Mouse (Mus musculus) CH12F3 (cell line): Measurements from ENCODE around the gene Chuk.

Source experiments
- in situ Hi-C: fragments of 300-500 bp; cut with MboI; formaldehyde crosslinking; loops from 2 replicates; pipeline ENCODE4 v1.14.3; 2020; ENCODE audit warnings: low sequenced_read_pairs

Chuk gene

GRCm38 (mm10) chr19:44107661-44108521 lies 611 bp upstream of the Chuk start:
- in situ Hi-C loops, result no loop called here

DNA sequence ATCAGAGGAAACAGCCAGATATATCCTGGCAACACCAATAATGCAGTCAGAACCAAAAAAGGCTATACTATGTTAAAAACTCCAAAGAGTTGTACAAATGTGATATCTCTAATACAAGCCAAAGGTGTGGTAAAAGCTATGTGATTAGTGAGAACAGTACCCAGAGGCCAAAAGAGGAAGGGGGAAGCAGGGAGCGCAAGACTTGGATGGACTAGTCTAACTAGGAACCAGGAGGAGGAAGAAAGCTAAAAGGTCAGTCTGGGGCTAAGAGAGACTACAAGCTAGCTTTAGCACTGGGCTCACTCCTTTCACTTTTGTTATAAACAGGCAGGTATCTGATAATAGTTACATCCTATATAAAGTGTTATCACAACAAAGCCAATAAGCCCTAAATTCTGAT lies 2.9 kb downstream of the Chuk start:
- in situ Hi-C loops, result no loop called here

GRCm38 (mm10) chr19:44103001-44103400 lies 4.3 kb downstream of the Chuk start:
- in situ Hi-C loops, result no loop called here

GRCm38 (mm10) chr19:44100840-44101239 lies 6.4 kb downstream of the Chuk start:
- in situ Hi-C loops, result no loop called here

- in situ Hi-C loops, result no loop called here
Measured at GRCm38 (mm10) chr19:44086278-44086677, 21.0 kb downstream of the Chuk start.

DNA sequence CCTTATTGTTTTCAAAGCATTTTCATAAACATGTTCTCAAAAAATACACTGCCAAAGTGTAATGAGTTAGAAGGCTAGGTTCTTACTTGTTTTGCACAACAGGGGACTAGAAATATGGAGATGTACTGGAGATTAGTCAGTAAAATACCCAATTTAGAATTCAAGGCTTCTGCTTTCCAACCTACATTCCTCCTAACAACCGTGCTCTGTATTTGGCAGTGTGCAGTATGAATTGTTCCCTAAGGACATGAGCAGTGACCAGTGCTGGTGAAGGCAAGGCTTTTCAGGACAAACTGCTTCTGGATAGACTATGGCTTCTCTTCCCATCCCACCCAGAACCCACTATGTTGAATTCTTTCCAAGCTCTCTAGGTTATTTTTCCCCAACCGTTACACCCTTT lies 26.4 kb downstream of the Chuk start:
- in situ Hi-C loops, result no loop called here

DNA sequence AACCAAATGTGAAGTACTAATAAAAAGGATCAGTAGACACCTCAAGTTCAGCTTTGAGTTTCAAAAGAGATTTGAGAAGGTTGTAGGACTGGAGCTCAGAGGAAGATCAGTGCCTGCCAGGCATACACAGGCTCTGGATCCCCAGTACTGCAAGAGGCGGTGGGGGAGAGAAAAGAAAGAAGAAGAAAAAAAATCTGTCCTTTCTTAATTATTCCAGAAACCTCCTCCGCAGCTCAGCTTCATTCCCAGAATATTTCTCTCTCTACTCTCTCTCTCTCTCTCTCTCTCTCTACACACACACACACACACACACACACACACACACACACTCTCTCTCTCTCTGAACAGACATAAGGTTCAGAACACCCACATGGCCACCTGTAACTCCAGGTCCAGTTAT lies 27.3 kb downstream of the Chuk start:
- in situ Hi-C loops, result no loop called here

DNA sequence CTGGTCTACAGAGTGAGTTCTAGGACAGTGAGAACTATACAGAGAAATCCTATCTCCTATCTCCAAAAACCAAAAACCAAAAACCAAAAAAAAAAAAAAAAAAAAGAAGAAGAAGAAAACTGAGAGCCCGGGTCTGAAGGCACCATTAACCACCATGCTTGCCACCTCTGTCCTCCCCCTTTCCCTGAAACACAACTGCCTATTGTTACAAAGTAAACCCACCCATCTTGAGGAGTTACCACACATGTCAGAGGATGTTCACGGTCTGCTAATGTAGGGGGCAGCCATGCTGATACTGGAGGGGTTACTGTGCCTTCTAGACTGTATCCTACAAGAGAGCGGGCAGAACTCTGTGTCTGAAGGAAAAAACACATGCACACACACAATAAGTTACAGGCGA lies 30.3 kb downstream of the Chuk start:
- in situ Hi-C loops, result no loop called here

DNA sequence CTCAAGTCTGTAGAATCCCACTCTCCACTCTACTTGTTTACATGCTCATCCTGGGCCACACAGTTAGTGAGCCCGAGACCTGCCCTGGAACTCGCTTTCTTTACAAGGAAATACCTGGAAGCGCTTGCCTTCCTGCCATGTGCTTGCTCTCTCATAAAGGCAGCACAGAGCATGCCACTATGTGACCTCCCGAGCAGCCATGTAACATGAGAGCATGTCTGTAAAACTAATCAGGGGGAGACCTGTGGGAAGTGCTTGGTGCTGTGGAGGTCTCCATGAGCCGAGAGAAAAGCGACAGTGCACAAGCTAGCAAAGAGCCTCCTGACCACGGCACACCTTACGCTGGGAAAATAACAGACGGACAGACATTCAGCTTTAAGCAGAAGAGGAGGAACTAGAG lies 30.8 kb downstream of the Chuk start:
- in situ Hi-C loops, result no loop called here

DNA sequence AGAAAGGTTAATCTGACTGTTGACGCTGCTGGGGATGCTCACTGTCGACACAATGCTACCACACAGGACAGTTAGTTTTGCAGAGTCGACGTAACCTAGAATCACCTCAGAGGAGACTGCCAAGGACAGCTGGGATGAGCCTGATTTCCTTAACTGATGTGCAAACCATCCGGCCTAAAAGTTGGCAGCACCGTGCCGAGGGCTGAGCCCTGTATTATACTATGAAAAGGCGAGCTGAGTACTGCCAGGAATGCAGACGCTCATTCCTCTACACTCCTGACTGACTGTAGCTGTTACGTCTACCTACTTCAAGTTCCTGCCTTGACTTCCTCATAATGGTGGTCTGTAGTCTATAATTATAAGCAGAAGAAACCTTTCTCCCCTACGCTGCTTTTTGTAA lies 32.3 kb downstream of the Chuk start:
- in situ Hi-C loops, result no loop called here

- in situ Hi-C loops, result no loop called here
Measured at GRCm38 (mm10) chr19:44071166-44071565, 36.1 kb downstream of the Chuk start.

GRCm38 (mm10) chr19:44069914-44070232 lies 37.4 kb downstream of the Chuk start:
- in situ Hi-C loops, result no loop called here

- in situ Hi-C loops, result no loop called here
Measured at GRCm38 (mm10) chr19:44069121-44069913, 38.0 kb downstream of the Chuk start, which contains the start of gene Erlin1. Gene Erlin1 (minus strand): TSS chr19:44069785.

- in situ Hi-C loops, result no loop called here
Measured at GRCm38 (mm10) chr19:44068232-44068631, 39.0 kb downstream of the Chuk start.

DNA sequence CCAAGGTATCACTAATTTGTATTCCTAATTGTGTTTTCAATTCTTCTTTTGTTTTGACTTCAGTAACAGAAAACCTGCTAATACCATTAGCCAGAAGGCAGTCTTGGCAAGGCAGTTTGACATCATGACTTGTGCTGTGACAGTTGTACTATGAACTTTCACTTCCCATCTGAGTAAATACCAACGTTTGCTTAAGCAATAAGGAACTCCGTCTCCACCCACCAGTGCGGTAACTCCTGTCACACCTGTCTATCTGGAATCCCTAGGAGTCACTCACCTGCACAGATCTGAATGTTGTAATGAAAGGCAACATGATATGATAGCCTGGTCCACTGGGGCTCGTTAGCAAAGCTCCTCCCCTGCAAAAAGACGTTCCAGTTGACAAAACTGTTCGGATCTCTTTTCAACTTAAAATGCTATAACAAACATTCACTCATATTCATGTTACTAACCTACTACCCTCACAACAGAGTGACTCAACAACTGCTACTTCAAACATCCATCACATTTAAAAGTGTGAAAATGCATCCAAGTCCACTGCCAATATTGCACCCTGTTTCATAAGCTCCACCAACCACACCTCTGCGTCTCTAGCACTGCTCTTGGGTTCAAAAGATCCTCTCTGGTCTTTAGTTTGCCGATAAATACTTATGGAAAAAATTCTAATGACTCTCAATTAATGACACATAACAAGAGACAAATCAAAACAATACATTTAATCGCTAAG lies 39.8 kb downstream of the Chuk start:
- in situ Hi-C loops, result no loop called here

GRCm38 (mm10) chr19:44064734-44065133 lies 42.5 kb downstream of the Chuk start:
- in situ Hi-C loops, result no loop called here

- in situ Hi-C loops, result no loop called here
Measured at GRCm38 (mm10) chr19:44063773-44064172, 43.5 kb downstream of the Chuk start.

DNA sequence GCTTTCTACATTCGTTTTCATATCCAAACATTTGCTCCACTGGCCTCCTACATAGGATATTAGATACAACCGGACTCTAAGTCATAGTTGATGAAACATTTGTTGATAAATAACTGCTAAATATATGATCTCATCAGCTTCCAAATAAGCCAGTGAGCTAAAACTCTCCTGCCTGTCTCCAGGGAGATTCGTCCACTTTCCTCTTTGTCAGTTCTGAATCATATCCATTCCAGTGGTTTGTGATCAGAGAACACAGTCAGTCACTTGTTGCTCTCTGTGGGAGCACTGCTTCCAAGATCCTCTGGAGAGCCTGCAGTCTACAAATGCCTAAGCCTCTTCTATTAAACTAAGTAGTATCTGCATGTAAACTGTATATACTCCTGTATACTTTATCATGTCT lies 47.1 kb downstream of the Chuk start:
- in situ Hi-C loops, result no loop called here

DNA sequence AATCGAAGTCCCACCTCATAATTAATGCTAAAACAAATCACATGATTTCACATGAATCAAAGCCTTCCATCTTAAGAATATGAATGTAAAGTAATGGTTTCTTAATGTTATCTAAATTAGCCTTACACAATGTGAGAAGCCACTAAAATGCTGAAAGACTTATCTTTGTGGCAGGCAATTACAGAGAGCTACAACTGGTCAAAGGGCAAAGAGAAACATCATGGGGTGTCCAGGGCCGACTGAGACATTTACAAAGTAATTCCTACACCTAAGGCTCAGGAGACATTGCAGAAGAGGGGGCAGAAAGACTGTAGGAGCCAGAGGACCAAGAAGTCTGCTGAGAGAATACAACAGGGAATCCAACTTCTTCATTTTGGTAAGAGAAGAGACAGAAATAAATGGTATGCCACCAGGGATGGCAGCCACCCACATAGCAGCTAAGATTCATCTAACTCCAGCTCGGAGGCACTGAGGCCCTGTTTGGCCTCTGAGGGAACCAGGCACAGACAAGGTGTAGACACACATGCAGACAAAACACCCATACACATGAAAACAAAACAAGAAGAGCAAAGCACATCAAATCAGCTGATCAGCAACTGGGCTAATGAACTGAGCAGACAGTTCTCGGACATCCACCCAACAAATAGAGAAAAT lies 52.0 kb downstream of the Chuk start:
- in situ Hi-C loops, result no loop called here

DNA sequence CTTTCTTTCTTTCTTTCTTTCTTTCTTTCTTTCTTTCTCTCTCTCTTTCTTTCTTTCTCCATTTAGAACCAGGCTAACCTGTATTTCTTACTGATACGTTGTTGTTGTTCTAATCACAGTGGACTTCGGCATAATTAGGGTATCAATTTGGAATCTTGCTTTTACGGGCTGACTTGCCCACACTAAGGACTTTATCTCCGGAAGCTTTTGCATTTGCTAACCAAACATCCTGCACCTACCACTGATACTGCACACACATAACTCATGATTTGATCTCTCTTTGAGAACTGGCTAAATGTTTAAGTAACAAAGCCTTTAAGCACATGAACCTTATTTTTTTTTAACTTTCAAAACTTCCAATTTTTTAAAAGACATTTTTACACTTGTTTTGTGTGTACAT lies 56.9 kb downstream of the Chuk start:
- in situ Hi-C loops, result no loop called here

- in situ Hi-C loops, result no loop called here
Measured at GRCm38 (mm10) chr19:44049282-44049681, 58.0 kb downstream of the Chuk start.
